Mouse (Mus musculus): ENCODE measurements around the gene Qk. TPM values are rescaled to one million over a fixed set of nuclear protein-coding genes. Genes with fewer than 3 reads are reported as not detected.

Gene Qk
- total RNA-seq, 1 experiment, result 129 TPM

DNA sequence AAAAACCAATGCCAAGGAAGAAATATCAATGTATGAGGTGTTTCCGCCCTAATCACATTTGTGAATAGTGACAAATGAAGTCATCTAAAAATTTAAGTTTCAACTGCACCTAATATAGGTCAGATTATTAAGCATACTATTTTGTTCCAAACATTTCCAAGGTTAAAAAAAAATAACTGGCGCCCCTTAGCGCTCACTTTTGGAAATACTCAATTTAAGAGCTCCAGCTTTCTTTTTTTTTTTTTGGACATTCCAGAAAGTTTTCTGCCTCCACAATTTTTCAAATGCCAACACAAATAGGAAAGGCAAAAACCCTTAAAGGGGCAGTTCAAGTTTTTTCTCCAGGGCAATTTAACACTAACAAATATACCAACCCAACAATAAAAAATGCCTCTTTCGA, 2.5 kb downstream of the Qk start:
- H3K9ac ChIP-seq (ENCODE audit: insufficient read depth, low read depth, low read length, poor library complexity, severe bottlenecking), result peak overlapping the region; percentile 96; the same call in 1 of the 2 replicates
- TF ChIP-seq ZNF384 (IDR thresholded peaks at IDR 0.05; ENCODE audit: low read depth, low read length), result peak; percentile 97
- no peak for TF ChIP-seq MAFK (IDR thresholded peaks at IDR 0.05; ENCODE audit: insufficient read depth, low read depth, low read length)
- no peaks in the 10 kb centered on the region for H3K9me3 ChIP-seq (ENCODE audit: control insufficient read depth, insufficient read depth, low read depth, low read length)
- in situ Hi-C loops (cut with MboI; ENCODE audit: low sequenced_read_pairs in 2 of 2, unreplicated experiment in 2 of 2), result no loop called here
- no peak for DNase-seq (ENCODE audit: low read depth, low spot score)
- H3K4me1 ChIP-seq (ENCODE audit: control insufficient read depth in 2 of 2, insufficient read depth in 2 of 2, low read length in 2 of 2, poor library complexity in 1 of 2), result peaks cover 2 to 13% of the 10 kb centered on the region in 2 experiments; a peak in 3 of 4 replicates
- H3K4me3 ChIP-seq (ENCODE audit: insufficient read depth in 1 of 2, low read depth in 1 of 2, low read length in 2 of 2, poor library complexity in 1 of 2, severe bottlenecking in 1 of 2), result peak overlapping the region; percentile 88 to 94
- no peak overlapping the region; the same call in 1 of the 2 replicates for H3K27ac ChIP-seq (ENCODE audit: insufficient read depth, low read depth, low read length, poor library complexity, severe bottlenecking)
- H3K36me3 ChIP-seq (ENCODE audit: control insufficient read depth, insufficient read depth, low read length, poor library complexity, severe bottlenecking), result no peaks in the 10 kb centered on the region

DNA sequence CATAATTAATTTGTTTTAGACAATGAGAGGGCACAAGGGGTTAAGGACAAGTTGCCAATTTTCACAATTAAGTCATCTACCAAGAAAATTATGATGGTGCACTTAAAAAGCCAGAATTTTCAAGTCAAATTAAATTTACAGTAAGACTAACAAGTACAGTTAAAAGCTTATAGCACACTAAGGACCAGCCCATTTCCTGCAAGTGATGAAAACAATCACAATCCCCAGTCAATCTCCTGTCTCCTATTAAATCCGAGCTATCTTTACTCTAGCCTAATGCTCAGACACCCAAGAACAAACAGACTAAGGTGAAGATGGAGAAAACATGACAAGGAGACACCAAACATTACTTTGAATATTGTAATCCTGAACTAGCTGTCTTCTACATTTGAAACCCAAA, 3.2 kb downstream of the Qk start:
- Histone ChIP-seq H3K9me3 (ENCODE audit: control insufficient read depth, insufficient read depth, low read depth, low read length) (no peaks in the 10 kb centered on the region), H3K36me3 (ENCODE audit: control insufficient read depth, insufficient read depth, low read length, poor library complexity, severe bottlenecking) (no peaks in the 10 kb centered on the region), H3K9ac (ENCODE audit: insufficient read depth, low read depth, low read length, poor library complexity, severe bottlenecking) (no peak overlapping the region), H3K27ac (ENCODE audit: insufficient read depth, low read depth, low read length, poor library complexity, severe bottlenecking) (no peak overlapping the region), H3K4me1 (ENCODE audit: control insufficient read depth in 2 of 2, insufficient read depth in 2 of 2, low read length in 2 of 2, poor library complexity in 1 of 2) (peaks cover 0 to 13% of the 10 kb centered on the region in 2 experiments; a peak in 1 of 4 replicates), H3K4me3 (ENCODE audit: insufficient read depth in 1 of 2, low read depth in 1 of 2, low read length in 2 of 2, poor library complexity in 1 of 2, severe bottlenecking in 1 of 2) (peak overlapping the region; percentile 48 to 94)
- in situ Hi-C loops (cut with MboI; ENCODE audit: low sequenced_read_pairs in 2 of 2, unreplicated experiment in 2 of 2), result no loop called here
- TF ChIP-seq HCFC1 (IDR thresholded peaks at IDR 0.05; ENCODE audit: borderline replicate concordance, insufficient read depth, low read length), result no peak
- no peak for TF ChIP-seq ZC3H11A (IDR thresholded peaks at IDR 0.05; ENCODE audit: borderline replicate concordance, low read depth, low read length)
- TF ChIP-seq MAFK (IDR thresholded peaks at IDR 0.05; ENCODE audit: insufficient read depth, low read depth, low read length), result no peak
- no peak for TF ChIP-seq ZNF384 (IDR thresholded peaks at IDR 0.05; ENCODE audit: low read depth, low read length)
- no peak for TF ChIP-seq CHD2 (IDR thresholded peaks at IDR 0.05; ENCODE audit: low read depth, low read length)
- DNase-seq (ENCODE audit: low read depth, low spot score), result no peak

DNA sequence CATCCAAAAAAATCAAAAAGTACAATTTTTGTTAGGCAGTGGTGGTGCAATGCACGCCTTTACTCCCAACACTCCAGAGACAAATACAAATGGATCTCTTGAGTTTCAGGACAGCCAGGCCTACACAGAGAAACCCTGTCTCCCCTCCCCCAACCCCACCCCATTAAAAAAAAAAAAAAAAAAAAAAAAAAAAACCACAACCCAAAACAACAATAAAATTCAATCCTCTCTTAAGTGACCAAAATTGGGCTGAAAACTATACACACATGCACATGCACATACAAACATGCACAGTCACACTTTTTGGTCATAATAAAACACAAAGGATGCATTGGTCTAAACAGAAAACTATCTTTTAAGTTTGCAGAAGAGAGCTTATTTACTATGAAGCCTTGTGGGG, 9.6 kb downstream of the Qk start:
- H3K4me3 ChIP-seq (ENCODE audit: insufficient read depth in 1 of 2, low read depth in 1 of 2, low read length in 2 of 2, poor library complexity in 1 of 2, severe bottlenecking in 1 of 2), result no peak overlapping the region
- in situ Hi-C loops (cut with MboI; ENCODE audit: low sequenced_read_pairs in 2 of 2, unreplicated experiment in 2 of 2), result no loop called here
- no peaks in the 10 kb centered on the region for H3K9me3 ChIP-seq (ENCODE audit: control insufficient read depth, insufficient read depth, low read depth, low read length)
- no peak overlapping the region for H3K9ac ChIP-seq (ENCODE audit: insufficient read depth, low read depth, low read length, poor library complexity, severe bottlenecking)
- H3K4me1 ChIP-seq (ENCODE audit: control insufficient read depth in 2 of 2, insufficient read depth in 2 of 2, low read length in 2 of 2, poor library complexity in 1 of 2), result peaks cover 4 to 9% of the 10 kb centered on the region in 2 experiments; a peak in 3 of 4 replicates
- H3K36me3 ChIP-seq (ENCODE audit: control insufficient read depth, insufficient read depth, low read length, poor library complexity, severe bottlenecking), result no peaks in the 10 kb centered on the region
- no peak for DNase-seq (ENCODE audit: low read depth, low spot score)
- H3K27ac ChIP-seq (ENCODE audit: insufficient read depth, low read depth, low read length, poor library complexity, severe bottlenecking), result no peak overlapping the region
- no peak for TF ChIP-seq ZC3H11A (IDR thresholded peaks at IDR 0.05; ENCODE audit: borderline replicate concordance, low read depth, low read length)
- TF ChIP-seq ZNF384 (IDR thresholded peaks at IDR 0.05; ENCODE audit: low read depth, low read length), result peak; percentile 86

DNA sequence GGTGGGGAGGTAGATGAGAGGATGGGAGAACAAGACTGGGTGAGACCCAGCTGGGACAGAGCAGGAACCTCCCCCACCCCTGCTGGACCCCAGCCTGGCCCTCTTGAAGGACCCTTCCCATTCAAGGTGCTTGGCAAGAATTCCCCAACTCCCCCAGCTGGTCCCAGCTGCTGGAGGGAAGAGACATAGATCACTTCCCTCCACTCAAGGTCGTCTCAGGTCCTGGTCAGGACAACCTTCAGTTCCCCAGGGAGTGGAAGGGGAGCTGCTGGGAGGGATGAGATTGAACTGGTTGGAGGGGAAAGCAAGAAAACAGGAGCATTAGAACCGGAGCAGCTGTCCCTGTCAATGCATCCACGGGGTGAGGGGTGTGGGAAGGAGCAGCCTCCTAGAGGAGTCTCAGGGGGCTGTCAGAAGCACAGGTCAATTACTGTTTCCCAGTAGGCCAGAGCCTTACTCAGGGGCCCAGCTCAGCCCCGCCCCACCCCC, 10.5 kb downstream of the Qk start:
- DNase-seq (ENCODE audit: low read depth, low spot score), result no peak
- peaks cover 4 to 6% of the 10 kb centered on the region in 2 experiments; a peak in 3 of 4 replicates for H3K4me1 ChIP-seq (ENCODE audit: control insufficient read depth in 2 of 2, insufficient read depth in 2 of 2, low read length in 2 of 2, poor library complexity in 1 of 2)
- TF ChIP-seq CHD2 (IDR thresholded peaks at IDR 0.05; ENCODE audit: low read depth, low read length), result no peak
- no peak for TF ChIP-seq ZC3H11A (IDR thresholded peaks at IDR 0.05; ENCODE audit: borderline replicate concordance, low read depth, low read length)
- no peak for TF ChIP-seq ZNF384 (IDR thresholded peaks at IDR 0.05; ENCODE audit: low read depth, low read length)
- TF ChIP-seq MAFK (IDR thresholded peaks at IDR 0.05; ENCODE audit: insufficient read depth, low read depth, low read length), result no peak
- no peak for TF ChIP-seq HCFC1 (IDR thresholded peaks at IDR 0.05; ENCODE audit: borderline replicate concordance, insufficient read depth, low read length)
- H3K9ac ChIP-seq (ENCODE audit: insufficient read depth, low read depth, low read length, poor library complexity, severe bottlenecking), result peak overlapping the region; percentile 4; the same call in 1 of the 2 replicates
- in situ Hi-C loops (cut with MboI; ENCODE audit: low sequenced_read_pairs in 2 of 2, unreplicated experiment in 2 of 2), result no loop called here
- no peaks in the 10 kb centered on the region for H3K36me3 ChIP-seq (ENCODE audit: control insufficient read depth, insufficient read depth, low read length, poor library complexity, severe bottlenecking)
- H3K27ac ChIP-seq (ENCODE audit: insufficient read depth, low read depth, low read length, poor library complexity, severe bottlenecking), result no peak overlapping the region
- no peak overlapping the region for H3K4me3 ChIP-seq (ENCODE audit: insufficient read depth in 1 of 2, low read depth in 1 of 2, low read length in 2 of 2, poor library complexity in 1 of 2, severe bottlenecking in 1 of 2)
- no peaks in the 10 kb centered on the region for H3K9me3 ChIP-seq (ENCODE audit: control insufficient read depth, insufficient read depth, low read depth, low read length)

DNA sequence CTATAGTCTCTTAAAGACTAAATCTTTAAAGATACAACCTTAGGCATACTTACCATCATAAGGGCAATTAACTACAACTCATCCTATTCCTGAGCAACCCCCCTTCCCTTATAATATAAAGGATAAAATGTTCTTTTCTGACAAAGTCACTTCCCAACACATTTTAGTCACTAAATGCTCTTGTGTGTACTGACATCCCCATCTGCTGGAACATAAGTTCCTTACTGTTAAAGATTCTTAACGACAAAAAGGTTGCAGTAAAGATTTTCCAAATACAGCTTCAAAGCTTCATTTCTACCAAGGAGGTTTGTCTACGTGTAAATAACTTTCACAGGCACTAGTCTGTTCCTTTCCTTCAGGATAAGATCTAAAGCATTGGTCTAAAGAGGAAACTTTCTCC, 13.2 kb downstream of the Qk start:
- Histone ChIP-seq H3K4me1 (ENCODE audit: control insufficient read depth in 2 of 2, insufficient read depth in 2 of 2, low read length in 2 of 2, poor library complexity in 1 of 2) (peaks cover 4 to 6% of the 10 kb centered on the region in 2 experiments; a peak in 3 of 4 replicates), H3K27ac (ENCODE audit: insufficient read depth, low read depth, low read length, poor library complexity, severe bottlenecking) (no peak overlapping the region), H3K9ac (ENCODE audit: insufficient read depth, low read depth, low read length, poor library complexity, severe bottlenecking) (no peak overlapping the region), H3K9me3 (ENCODE audit: control insufficient read depth, insufficient read depth, low read depth, low read length) (no peaks in the 10 kb centered on the region), H3K36me3 (ENCODE audit: control insufficient read depth, insufficient read depth, low read length, poor library complexity, severe bottlenecking) (no peaks in the 10 kb centered on the region), H3K4me3 (ENCODE audit: insufficient read depth in 1 of 2, low read depth in 1 of 2, low read length in 2 of 2, poor library complexity in 1 of 2, severe bottlenecking in 1 of 2) (no peak overlapping the region)
- TF ChIP-seq ZC3H11A (IDR thresholded peaks at IDR 0.05; ENCODE audit: borderline replicate concordance, low read depth, low read length) (no peak), HCFC1 (IDR thresholded peaks at IDR 0.05; ENCODE audit: borderline replicate concordance, insufficient read depth, low read length) (no peak), MAFK (IDR thresholded peaks at IDR 0.05; ENCODE audit: insufficient read depth, low read depth, low read length) (no peak), CHD2 (IDR thresholded peaks at IDR 0.05; ENCODE audit: low read depth, low read length) (no peak), ZNF384 (IDR thresholded peaks at IDR 0.05; ENCODE audit: low read depth, low read length) (no peak)
- no peak for DNase-seq (ENCODE audit: low read depth, low spot score)
- in situ Hi-C loops (cut with MboI; ENCODE audit: low sequenced_read_pairs in 2 of 2, unreplicated experiment in 2 of 2), result no loop called here

All from ES-E14 (cell line).